Mouse (Mus musculus) frontal cortex, adult 2 months (tissue): ENCODE data around the gene Fpr-rs4. TPM values are rescaled to one million over a fixed set of nuclear protein-coding genes. Genes with fewer than 3 reads are reported as not detected.
"Not testable (repeated sequence)": the region's sequence is repeated elsewhere in the genome, so short reads cannot be mapped to it uniquely, and the experiment has no call there.

Source experiments
- DNase-seq, 2 experiments: peaks; one replicate each; pipeline ENCODE4 v3.0.0; 2022; ENCODE audit warnings: low spot score in 1 of 2; ENCODE audit errors: extremely low spot score in 1 of 2
- polyA plus RNA-seq: library from polyadenylated mRNA; depleted of rRNA; stranded (reverse); fragments of >200 nt; gene quantifications from 2 replicates; pipeline ENCODE4 v1.2.3, GENCODE M21; 2012; rRNA removed

The Fpr-rs4 gene
- polyA plus RNA-seq = not detected in 2 replicates

DNA sequence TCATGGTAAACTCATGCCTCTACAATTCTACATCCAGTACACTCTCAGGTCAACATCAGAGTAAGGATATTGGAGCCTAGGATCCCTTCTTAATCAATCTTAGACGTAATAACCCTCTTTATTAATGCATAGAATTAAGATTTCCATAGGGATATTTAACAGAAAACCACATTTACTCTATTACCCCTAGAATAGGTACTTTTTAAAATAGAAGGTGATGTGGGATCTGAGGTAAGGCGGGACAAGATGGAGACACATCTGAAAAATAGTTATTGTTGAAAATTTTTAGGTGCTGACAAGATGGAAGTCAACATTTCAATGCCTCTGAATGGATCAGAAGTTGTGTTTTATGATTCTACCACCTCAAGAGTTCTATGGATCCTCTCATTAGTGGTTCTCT is at the start of gene Fpr-rs4:
TSS of gene Fpr-rs4 (plus strand) at position 301 of the 400 bp plus-strand sequence.
- DNase-seq = no peak

DNA sequence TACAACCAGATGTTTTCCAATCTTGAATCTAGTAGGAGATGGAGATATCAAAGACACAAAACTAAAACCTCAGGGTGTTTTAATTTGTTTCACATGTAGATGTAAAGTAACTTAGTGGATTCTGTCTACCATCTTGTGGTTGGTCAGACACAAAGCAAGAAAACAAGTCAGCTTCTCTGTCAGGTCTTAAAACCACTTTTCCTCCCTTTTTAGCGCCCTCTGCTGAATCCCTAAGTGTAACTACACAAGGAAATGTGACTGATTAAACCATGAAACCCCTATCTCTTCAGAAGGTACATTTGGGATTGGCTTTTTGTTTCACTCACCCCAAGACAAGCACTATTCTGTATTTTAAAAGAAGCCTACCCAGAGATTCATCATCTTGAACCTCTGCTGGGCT is 48.1 kb upstream of the Fpr-rs4 start:
- DNase-seq = no peak

DNA sequence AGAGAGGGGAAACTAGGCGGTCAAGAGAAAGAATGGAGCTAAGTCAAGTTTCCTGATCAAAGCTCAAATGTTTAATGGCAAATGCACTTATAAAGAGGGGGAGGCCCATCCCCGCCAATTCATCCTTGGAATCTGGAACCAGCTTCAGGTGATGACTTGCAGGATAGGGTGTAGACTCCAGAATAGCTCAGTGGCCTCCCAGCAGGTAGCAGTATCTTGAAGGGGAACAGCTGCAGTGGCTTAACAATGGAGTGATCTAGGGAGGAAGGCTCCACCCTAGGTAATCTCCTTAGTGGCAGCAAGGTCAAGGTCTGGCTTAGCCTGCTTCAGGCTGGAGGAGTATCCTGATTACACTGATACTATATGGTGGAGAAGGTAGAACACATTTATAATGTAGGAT is 40.3 kb upstream of the Fpr-rs4 start:
- DNase-seq = not testable (repeated sequence)

DNA sequence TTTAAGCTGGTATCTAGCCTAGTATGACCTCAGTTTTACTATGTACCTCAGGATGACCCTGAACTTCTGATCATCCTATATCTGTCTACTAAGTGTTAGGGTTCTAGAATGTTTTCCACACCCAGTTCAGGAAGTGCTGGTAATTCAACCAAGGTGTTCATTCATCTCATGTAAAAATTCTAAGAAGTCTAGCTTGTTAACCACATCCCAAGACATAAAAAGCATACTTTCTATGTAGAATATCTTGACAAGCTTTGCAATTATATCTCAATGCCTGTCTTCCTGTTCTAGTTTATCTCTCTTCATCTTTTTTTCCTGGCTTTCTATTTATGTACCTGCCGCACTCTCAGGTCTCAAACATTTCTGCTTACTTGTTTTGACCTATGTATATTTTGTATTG is 16.8 kb upstream of the Fpr-rs4 start:
- no peak for DNase-seq

DNA sequence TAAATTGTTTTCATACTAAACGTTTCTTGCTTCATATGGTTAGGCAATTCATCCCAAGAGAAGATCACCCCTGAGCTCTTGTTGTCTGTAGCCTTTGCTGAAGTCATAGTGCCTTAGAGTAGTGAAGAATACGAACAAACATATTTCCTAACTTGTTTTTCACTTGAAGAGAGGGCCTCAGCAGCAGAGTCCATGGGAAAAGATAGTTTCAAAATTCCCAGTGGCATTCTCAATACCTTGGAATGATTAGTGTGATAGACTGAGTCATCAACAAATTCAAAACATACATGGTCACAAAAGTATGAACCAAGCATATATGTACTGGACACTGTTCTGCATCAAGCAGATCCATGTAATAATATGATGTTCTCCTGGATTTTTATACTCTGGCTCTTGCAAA is 27.6 kb downstream of the Fpr-rs4 start, which contains the start of gene Vmn2r124:
TSS of gene Vmn2r124 (plus strand) at position 301 of the 400 bp plus-strand sequence.
- DNase-seq = no peak

Other genes starting within 250 kb of the Fpr-rs4 start
- gene Spaca6, start 194.6 kb upstream of the Fpr-rs4 start, polyA plus RNA-seq = 111 and 119 TPM in 2 replicates
- 0.46 and 0.57 TPM in 2 replicates for gene Has1, start 166.5 kb upstream of the Fpr-rs4 start, polyA plus RNA-seq
- gene Fpr1, start 137.8 kb upstream of the Fpr-rs4 start, polyA plus RNA-seq = not detected in 2 replicates
- 0.44 and 0.58 TPM in 2 replicates for gene Fpr2, start 133.9 kb upstream of the Fpr-rs4 start, polyA plus RNA-seq
- not detected in 2 replicates for gene Fpr3, start 133.9 kb upstream of the Fpr-rs4 start, polyA plus RNA-seq
- gene Vmn2r124, start 27.7 kb downstream of the Fpr-rs4 start, polyA plus RNA-seq = not detected in 2 replicates
- gene Vmn2r91, start 63.3 kb downstream of the Fpr-rs4 start, polyA plus RNA-seq = not detected in 2 replicates
- not detected in 2 replicates for gene Vmn2r92, start 130.2 kb downstream of the Fpr-rs4 start, polyA plus RNA-seq